Mouse (Mus musculus) megakaryocyte, adult 5-6 weeks (primary cell): ENCODE measurements around the gene Ccnq. TPM values are rescaled to one million over a fixed set of nuclear protein-coding genes. Genes with fewer than 3 reads are reported as not detected.

Source experiments
- ATAC-seq: 2 replicates; pipeline ENCODE4 v1.8.0; 2016; ENCODE audit warnings: mild to moderate bottlenecking, inconsistent platforms; ENCODE audit not compliant: poor library complexity, severe bottlenecking
- total RNA-seq, 2 experiments: library from RNA; stranded (forward) in 1 of 2; stranded (reverse) in 1 of 2; fragments of 153-499, 151-499 nt in 1 of 2; fragments of 221-1000, 200-1000 nt in 1 of 2; gene quantifications; 2 replicates each; pipeline versions ENCODE4 v1.2.3 to v1.2.4; 2015 to 2017

Ccnq gene
- total RNA-seq (2015): 21.3 and 25.6 TPM in 2 replicates
- 15.1 and 22.5 TPM in 2 replicates for total RNA-seq (2017)

DNA sequence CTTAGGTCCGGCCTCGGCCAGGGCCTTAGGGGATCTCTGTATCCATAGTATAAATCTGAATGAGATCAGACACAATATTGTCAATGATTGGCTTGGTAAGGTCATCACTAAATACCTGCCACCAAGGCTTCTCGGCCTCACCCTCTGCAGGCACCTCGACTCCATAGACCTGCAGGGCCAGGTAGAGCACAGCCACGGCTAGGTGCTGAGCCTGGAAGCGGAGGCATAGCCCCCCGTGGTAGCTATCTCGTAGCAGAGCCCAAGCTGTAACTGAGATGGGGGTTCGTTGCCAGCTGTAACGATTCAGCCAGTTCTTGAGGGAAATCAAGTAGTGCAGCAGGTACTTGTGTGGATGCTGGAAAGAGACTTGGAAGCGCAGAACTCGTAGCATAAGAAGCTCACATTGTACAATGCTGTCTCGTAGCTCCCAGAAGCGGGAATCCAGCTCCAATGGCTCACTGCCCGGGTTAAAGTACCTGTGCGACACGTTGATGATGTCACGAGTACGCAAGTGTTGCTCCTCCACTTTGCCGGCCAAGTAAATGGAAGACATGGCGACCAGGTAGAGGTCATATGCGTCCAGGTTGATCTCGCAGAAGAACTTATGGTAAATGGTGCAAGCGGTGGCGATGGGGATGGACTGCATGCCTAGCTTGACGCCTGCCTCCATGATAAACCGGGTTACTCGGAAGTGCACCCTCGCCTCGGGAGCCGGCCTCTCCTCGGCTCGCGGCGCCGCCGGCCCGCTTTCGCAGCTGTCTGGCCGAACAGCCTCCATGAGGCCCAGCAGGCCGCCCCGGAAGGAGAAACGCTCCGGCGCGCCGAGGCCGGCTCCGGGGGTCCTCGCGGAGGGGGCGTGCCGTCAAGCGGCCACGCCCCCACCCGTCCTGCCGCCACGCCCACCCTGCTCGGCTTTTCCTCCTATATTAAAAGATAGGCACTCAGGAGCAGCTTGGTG, at the start of gene Ccnq:
Gene Ccnq (minus strand): TSS at position 845 of the 958 bp plus-strand sequence.
- ATAC-seq: peak; percentile 94

DNA sequence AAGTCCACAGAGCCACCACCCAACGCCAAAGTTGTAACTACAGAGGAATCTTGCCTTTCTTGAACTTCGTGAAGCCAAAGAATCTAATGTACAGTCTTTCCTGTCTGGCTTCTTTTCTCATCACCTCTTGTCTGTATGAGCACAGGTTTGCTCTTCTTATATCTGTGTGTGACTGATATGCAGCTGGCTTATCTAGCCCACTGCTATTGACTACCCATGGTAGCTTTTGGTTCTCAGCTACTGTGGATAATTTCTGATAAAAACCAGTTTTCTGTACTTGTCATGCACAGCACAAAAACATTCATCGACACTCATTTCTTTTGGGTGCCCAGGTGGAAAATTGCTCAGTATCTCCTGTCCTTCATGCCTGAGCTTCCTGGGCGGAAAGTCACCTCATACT, 49.6 kb upstream of the Ccnq start:
- no peak for ATAC-seq

DNA sequence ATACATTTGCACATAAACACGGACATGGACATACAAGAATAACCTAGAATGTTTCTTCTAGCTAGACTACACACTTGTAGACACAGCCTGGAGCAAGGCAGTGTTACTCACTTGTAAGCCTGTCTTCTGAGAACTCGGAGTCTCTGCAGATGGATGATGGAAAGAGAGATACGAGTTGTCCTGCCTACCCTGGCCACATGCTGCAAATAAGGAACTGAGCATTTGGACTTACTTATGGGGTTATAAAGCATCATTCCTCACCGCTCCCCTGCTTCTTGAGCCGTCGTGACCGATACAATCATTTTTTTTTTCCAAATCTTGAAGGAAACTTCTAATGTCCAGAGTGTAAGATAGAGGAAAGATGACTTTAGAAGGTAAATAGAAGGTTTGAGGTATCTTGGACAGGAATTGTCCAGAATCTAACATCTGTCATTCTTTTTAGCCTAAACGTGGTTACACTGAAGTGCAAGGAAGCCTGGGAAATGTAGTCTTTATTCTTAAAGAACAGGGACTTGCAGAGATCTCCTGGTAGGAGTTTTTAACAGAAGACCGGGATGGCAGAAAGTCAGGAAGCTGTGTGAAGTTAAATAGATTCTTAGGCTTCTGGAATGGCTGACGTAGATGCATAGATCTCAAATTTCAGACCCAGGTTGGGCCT, 44.7 kb upstream of the Ccnq start:
- no peak for ATAC-seq

DNA sequence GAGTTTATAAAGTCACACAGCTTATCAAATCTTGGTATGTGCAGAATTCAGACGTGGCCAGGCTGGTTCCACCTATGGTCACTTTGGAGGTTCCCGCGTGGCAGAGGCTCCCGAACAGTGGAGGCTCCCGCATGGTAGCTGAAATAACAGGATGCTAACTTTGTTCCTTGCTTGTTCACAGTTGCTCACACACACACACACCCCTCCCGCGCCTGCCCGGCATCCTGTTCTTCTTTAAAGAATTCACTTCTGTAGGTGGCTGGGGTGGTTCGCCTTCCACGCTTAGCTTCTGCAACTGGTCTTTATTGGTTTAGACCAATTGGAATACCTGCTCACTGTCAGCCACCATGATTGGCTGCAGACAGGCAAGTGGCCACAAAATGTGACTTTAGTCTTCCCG, 41.6 kb upstream of the Ccnq start:
- ATAC-seq: peak; percentile 44; the same call in 1 of the 2 replicates

DNA sequence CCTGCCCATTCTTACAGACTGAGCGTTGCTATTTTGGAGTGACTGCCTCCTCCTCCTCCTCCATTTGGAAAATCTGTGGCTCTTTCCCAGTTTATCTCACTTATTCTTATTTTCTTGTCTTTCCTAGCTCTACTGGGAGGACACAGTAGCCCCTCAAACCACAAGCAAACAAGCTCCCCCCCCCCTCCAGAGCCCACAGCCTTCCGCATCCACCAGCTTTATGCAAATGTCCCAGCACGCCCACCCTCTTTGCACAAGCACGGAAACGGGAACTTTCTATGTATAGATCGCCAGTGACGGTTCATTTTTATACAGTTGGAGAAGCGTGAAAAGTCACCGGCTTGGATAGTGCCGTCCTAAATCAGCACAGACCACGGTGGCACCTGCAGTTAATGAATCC, 40.9 kb upstream of the Ccnq start:
- peak; percentile 87 for ATAC-seq

DNA sequence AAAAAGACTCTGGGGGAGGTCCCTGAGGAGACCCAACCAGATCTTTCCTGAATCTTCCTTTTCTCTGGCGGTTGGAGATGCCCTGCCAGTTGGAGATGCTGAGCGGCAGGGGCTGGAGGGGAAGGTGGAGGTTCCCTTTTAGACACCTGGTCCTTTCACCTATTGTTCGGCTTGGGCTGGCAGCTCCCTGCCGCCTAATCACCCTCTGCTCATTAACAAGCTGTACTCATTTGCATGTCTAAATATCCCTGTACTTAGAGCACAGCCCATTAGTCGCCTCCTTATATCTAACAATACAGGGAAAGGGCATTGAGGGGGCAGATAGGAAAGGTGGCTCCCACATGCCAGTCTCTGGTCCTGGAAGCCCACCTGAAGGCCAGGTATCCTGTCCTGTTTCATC, 40.5 kb upstream of the Ccnq start:
- ATAC-seq: no peak

DNA sequence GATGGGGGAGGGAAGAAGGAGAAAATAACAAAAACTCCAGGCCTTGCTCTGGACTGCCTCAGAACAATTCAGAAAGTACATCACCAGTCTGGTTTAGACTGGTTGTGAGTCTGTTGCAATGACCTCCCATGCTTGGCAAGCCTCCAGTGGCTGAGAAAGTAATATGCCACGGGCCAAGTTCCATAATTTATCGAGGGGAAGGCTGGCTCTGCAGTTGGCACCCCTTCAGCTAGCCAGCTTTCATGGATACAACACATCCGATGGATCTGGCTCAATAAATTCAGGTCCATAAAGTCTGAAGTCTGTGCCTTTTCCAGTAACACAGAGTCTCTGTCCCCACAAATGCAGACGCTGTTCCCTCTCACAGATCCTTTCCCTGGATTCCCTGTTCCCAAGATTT, 40.1 kb upstream of the Ccnq start:
- peak; percentile 70 for ATAC-seq

DNA sequence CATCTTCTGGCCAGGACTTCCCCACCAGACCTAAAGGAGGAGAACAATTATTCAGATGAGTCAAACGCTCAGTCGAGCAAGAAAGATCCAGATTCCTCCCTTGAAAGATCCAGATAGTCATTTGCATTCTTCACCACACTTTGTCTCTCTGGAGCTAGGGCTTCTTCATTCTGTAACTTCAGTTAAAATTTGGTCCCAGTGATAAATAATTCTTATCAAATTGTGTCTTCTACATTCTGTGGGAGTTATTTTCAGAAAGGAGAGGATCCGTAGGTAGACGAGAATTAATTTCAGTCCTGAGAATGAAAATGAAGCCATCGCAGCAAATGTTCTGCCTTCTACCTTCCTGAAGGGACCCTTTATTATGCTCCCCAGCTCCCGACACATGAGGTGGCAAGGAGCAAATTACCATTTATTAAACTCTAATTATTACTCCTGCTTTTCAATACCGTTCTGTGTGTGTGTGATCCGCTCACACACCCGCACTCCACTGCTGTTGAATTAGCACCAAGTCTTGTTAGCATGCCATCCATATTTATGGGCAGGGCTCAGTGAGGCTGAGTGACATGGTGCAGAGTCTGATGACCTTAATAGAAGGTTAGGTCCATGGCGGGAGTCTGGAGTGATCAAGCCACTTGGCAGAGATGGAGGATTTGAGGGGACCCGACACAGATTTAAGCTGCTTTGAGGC, 38.0 kb upstream of the Ccnq start:
- ATAC-seq: no peak

DNA sequence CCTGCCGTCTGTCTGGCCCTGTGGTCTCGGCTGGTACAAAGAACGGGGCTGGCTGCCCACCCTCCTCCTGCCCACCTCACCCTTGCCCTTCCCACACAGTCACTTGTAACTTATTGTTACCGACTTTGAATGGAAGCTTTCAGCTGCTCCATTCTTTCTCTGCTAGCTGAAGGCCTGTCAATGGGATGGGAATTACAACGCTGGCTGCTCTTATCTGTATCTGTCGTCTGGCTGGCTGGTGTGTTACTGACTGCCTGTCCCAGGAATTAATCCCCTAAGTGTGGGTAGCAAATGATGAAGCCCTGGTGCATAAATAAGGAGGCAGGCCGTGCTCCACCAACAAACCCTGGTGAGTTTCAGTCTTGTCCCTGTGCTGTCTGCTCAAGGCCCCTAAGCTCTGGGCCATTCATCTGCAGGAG, 34.5 kb upstream of the Ccnq start:
- no peak for ATAC-seq

DNA sequence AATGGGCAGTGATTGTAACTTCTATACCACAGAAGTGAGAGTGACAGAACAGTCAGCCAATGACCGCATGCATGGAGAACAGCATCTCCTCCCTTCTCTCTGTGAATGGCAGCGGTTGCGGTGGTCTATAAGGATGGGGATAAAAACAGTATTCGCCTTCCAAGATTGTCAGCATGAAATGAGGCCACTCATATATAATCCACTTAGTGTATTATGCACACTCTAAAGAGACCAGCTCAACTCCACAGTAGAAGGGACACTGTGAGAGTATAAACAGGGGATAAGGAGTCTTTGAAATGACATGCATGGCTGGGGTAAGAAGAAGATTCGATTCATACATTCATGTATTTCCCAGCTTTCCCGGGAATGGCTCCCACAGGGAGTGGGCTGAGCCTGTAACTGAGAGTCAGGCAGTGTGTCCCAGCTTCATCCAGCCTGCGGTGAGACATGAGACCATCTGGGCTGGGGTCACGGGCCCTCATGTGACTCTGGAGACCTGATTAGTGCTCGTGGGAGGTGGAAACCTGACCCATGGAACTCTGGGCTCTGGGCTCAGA, 31.3 kb upstream of the Ccnq start:
- no peak for ATAC-seq

DNA sequence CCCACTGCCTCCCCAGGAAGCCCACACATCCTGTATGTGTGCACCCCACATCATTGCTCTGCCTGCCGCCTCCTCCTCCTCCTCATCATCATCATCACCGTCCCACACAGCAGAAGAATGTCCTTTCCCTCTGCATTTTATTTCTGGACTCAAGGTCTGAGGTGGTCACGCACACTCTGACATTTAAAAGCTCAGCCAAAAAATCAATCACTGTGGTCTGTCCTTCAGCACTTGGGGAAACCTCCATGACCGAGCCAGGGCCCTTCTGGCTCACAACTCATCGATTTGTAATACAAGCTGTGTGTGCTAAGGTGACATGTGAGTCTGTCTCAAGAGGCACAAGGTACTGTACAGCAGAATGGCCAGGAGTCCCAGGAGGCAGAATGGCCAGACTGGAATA, 30.8 kb upstream of the Ccnq start:
- ATAC-seq: no peak

DNA sequence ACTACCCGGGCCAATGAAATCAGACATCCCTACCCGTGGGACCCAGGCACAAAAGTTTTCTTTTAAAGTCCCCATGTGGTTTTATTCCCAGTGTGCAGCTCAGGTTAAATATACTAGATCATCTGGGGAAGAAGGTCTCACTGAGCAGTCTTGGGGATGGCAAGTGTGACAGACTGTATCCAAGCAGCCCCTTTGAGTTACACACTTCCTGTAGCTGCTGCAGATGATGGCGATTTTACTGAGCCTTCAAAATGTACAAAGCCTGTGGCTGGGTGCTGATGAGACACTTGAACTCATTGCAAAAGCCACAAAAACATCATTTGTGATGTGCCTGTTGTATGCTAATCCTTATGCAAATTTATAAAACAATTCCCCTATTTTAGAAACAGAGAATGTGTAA, 29.0 kb upstream of the Ccnq start:
- no peak for ATAC-seq

DNA sequence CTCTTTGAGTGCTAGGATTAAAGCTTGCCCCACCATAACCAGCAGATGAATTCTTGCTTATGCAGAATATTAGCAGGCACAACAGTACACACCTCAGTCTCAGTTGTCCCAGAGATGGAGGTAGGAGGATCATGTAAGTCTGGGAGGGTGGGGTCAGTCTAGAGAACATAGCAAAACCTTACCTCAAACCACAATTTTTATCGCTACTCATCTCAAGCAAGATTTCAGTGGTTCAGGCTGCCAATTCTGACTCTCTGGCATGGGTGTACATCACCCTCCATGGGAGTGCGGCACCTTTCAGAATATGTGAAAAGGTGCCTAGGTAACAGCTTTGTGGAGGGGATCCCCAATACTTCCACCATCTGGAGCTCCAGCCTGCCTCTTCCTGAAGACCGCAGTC, 28.5 kb upstream of the Ccnq start:
- ATAC-seq: no peak

DNA sequence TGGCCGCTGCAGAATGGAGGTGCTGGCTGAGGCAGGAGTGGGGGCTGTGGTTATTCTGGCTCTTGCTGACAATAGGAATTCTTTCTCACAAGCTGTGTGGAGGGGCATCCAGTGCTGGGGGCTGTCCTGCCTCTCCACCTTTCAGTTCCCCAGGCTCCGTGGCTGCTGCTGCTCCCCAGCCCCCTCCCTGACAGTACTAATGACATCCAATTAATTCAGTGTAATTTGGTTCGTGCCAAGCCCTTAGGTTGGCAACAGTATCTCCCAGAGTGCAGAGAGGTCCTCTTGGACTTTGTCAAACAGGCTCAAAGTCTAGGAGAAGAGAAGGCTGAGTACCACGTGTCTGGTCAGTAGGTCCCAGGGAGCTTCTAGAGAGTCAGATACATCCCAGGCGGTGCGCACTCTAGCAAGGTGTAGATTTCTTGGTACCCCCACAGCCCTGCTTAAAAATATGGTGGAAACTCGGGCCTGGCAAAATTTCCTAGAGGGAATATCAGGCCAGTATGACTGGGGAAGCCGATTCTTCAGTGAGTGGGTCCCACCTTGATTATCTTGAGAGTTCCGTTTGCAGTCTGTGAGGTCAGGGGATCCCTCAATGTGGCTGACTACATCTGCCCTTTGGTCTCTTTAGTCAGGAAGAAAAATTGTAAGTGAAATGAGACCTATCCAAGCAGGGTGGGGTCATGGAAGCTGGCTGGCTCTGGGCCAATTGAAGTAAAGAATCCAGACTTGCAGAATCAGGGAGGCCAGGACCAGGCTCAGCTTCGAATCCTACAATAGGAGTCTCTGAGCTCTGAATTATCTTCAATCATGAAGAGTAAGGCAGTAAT, 26.5 kb upstream of the Ccnq start:
- no peak for ATAC-seq

DNA sequence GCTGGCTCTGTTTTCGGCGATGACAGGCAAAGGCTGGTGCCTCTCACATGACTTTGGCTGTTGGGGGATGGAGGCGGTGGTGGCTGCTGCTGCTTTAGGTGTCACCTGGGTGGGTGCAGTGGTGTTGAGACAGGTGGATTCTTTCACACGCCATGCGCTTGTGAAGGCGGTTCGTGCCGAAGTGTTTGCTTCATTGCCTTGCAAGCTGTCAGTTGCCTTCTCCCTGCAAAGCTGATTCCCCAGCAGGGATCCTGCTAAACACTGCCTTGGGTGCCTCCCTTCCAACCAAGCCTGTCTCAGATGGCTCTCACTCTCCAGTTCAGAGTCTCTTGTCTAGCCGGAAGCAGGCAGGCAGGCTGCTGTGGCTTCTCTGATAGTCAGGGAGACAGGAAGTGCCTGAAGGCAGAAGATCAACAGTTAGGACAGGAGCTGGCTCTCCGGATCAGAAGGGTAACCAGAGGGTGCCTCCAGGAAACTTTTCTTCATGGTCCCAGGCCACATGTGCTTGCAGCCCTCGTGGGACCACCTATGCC, 20.3 kb upstream of the Ccnq start:
- ATAC-seq: peak; percentile 30; the same call in 1 of the 2 replicates

DNA sequence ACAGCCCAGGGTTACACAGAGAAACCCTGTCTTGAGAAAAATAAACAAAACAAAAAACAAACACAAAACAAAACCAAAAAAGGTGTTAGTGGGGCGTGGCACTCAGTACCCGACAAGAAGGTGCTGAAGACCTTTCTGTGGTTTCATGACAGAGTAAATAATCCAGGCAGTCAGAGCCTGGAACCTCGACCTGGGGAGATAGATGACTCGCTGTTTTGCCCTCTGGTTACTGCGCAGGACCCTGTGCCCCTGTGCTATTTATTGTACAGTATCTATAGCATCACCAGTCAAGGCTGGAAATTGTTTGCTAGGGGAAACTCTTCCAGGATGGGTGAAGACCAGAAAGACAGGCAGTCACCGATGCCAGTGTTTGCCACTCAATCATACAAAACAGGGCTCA, 18.9 kb upstream of the Ccnq start:
- no peak for ATAC-seq

DNA sequence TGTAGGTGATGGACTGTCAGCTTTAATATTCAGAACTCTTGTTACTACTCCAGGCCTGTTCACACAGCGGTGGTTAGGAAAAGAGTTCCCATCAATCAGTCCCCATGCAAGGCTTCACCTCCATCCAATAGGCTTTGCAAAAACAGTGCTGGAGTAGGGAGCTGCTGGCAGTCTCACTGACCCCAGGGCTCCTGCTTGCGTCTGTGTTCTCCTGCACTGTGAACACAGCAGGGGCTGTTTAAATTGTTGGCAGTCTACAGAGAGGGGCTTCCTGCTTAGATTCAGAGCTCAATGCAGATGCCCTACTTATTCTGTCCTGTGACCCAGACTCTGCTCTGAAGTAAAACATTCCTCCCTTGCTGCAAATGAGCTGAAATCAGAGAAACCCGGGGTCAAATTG, 17.2 kb upstream of the Ccnq start:
- no peak for ATAC-seq

DNA sequence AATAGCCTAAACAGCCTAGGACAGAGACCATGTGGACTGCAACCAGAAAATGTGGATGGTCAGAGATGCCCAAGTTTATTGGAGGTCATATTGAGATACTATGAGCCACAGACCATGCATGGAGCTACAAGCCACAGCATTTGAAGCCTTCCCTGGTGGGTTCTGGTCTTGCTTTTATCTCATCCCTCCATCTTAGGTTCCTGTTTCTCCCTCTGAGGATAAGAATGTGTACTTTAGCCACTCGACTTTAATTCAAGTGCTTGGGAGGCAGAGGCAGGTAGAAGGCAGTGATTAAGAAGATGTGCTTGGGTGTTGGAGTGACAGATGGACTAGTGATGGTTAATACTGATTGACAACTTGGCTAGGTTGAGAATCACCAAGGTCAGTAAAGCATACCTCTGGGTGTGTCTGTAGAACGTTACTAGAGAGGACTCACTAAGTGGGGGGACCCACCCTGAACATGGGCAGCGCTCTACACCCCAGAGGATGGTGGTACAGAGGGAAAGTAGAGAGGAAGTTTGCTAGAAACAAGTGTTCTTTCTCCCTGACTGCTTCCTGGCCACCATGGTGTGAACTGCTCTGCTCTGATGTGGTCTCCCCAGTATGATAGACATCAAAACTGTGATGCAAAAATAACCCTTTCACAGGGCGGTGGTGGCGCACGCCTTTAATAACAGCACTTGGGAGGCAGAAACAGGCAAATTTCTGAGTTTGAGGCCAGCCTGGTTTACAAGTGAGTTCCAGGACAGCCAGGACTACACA, 14.7 kb upstream of the Ccnq start:
- ATAC-seq: peak; percentile 47; the same call in 1 of the 2 replicates

DNA sequence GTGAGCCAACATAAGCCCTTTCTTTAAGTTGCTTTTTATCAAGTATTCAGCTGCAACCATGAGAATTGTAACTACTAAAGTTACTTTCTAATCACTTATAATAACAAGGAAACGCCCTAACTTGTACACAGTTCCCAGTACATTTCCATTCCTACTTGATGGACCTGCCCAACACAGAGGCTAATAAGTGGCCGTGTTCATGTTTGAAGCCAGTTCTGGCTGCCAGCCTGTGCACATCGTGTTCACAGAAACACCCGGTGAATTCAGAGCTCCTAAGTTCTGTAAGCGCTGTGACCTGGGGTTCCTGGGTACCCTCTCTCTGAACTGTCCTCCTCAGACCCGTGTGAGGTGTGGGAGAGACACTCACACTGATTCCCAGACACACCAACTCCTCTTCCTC, 13.3 kb upstream of the Ccnq start:
- ATAC-seq: no peak
